Mouse (Mus musculus) liver, postnatal 0 days (tissue): ENCODE results near the gene Cfb. TPM values are rescaled to one million over a fixed set of nuclear protein-coding genes. Genes with fewer than 3 reads are reported as not detected.

ENCODE experiments used
- ATAC-seq: fragments of 200-750 bp; cut with Nextera tagmentation; 2 replicates; pipeline ENCODE4 v1.8.0; 2017; ENCODE audit warnings: mild to moderate bottlenecking, moderate library complexity
- DNase-seq: peaks from one replicate; pipeline ENCODE4 v3.0.0-alpha.2; 2016
- H3K27ac ChIP-seq: fragments of 300-500 bp; sonication (generic); 2 replicates; pipeline ENCODE4 v1.5.1; 2014; ENCODE audit warnings: antibody characterized with exemption, moderate library complexity, mild to moderate bottlenecking, low read depth
- H3K27me3 ChIP-seq: fragments of 300-500 bp; sonication (generic); 2 replicates; pipeline ENCODE4 v1.6.1; 2014; ENCODE audit warnings: low read length, control low read depth, mixed read lengths; ENCODE audit not compliant: insufficient read depth
- H3K36me3 ChIP-seq: fragments of 300-500 bp; sonication (generic); replicated peaks from 2 replicates; pipeline ENCODE4 v1.6.1; 2014; ENCODE audit warnings: mild to moderate bottlenecking, control low read depth, low read length, moderate library complexity, mixed read lengths; ENCODE audit not compliant: insufficient read depth
- H3K4me1 ChIP-seq: fragments of 300-500 bp; sonication (generic); 2 replicates; pipeline ENCODE4 v1.6.1; 2014; ENCODE audit warnings: antibody characterized with exemption, mild to moderate bottlenecking, control low read depth; ENCODE audit not compliant: insufficient read depth
- H3K4me2 ChIP-seq: fragments of 300-500 bp; sonication (generic); 2 replicates; pipeline ENCODE4 v1.6.1; 2014; ENCODE audit warnings: low read depth, mild to moderate bottlenecking, low read length, moderate library complexity, mixed read lengths
- H3K4me3 ChIP-seq: fragments of 300-500 bp; sonication (generic); 2 replicates; pipeline ENCODE4 v1.5.1; 2014; ENCODE audit warnings: low read depth, low read length
- H3K9ac ChIP-seq: fragments of 300-500 bp; sonication (generic); replicated peaks from 2 replicates; pipeline ENCODE4 v1.6.1; 2014; ENCODE audit warnings: mild to moderate bottlenecking, moderate library complexity
- H3K9me3 ChIP-seq: fragments of 300-500 bp; sonication (generic); 2 replicates; pipeline ENCODE4 v1.6.1; 2016; ENCODE audit warnings: mild to moderate bottlenecking, control low read depth, low read length, mixed read lengths
- CTCF ChIP-seq: sonication (generic); IDR thresholded peaks from 2 replicates; pipeline ENCODE4 v1.5.1; 2016; ENCODE audit warnings: antibody characterized with exemption, low read depth
- EP300 ChIP-seq: IDR thresholded peaks from 2 replicates; pipeline ENCODE4 v1.6.1; 2016; ENCODE audit warnings: antibody characterized with exemption, low read depth, mild to moderate bottlenecking
- WGBS: fragments of 180-500 bp; shearing (Covaris S2); extraction: QIAGEN DNeasy Blood & Tissue Kit; methylation state at CpG from one replicate; pipeline ENCODE4 v1.1.7; 2014; ENCODE audit not compliant: insufficient replicate concordance; 5-methylcytosine and 5-hydroxymethylcytosine counted together
- polyA plus RNA-seq: library from polyadenylated mRNA; unstranded; fragments of >200 nt; fragmentation: Nextera tagmentation; extraction: Ambion mirVana; gene quantifications from 2 replicates; pipeline ENCODE4 v1.2.1, GENCODE M21; 2015

Gene Cfb
- polyA plus RNA-seq, 1 experiment from 2014 or later = 847 TPM

DNA sequence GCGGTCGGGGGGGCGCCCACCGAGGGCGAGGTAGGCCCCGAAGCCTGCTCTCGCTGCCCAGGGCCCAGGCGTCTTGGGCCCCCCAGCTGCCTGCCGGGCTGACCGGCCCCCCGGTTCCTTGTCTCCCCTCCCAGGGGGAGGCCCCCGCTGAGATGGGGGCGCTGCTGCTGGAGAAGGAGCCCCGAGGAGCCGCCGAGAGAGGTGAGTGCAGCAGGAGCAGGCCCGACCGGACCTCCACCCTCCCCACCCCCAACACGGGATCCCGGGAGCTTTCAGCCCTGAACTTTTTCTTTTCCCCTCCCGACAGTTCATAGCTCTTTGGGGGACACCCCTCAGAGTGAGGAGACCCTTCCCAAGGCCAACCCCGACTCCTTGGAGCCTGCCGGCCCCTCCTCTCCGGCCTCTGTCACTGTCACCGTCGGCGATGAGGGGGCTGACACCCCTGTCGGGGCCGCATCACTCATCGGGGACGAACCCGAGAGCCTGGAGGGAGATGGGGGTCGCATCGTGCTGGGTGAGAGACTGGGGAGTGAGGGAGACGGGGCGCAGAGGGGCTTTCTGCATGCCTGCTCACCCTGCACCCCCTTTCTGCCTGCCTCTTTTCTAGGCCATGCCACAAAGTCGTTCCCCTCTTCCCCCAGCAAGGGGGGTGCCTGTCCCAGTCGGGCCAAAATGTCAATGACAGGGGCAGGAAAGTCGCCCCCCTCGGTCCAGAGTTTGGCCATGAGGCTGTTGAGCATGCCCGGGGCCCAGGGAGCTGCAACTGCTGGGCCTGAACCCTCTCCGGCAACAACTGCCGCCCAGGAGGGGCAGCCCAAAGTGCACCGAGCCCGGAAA is 37.0 kb upstream of the Cfb start:
- ATAC-seq (no peak; the same call in 1 of the 2 replicates), DNase-seq (peak; percentile 62)
- H3K27ac ChIP-seq = peak overlapping the region; percentile 94
- H3K9ac ChIP-seq = peak overlapping the region; percentile 87
- H3K4me3 ChIP-seq = peak overlapping the region; percentile 90
- TF ChIP-seq EP300 = no peak
- TF ChIP-seq CTCF = no peak
- peaks cover 11% of the 10 kb centered on the region; the same call in 1 of the 2 replicates for H3K36me3 ChIP-seq
- no peaks in the 10 kb centered on the region for H3K9me3 ChIP-seq
- no peaks in the 10 kb centered on the region for H3K27me3 ChIP-seq
- peak overlapping the region; percentile 97 for H3K4me2 ChIP-seq
- H3K4me1 ChIP-seq = peaks cover 24% of the 10 kb centered on the region
- 2% methylated on average over 32 of the region's 45 CpGs for WGBS

DNA sequence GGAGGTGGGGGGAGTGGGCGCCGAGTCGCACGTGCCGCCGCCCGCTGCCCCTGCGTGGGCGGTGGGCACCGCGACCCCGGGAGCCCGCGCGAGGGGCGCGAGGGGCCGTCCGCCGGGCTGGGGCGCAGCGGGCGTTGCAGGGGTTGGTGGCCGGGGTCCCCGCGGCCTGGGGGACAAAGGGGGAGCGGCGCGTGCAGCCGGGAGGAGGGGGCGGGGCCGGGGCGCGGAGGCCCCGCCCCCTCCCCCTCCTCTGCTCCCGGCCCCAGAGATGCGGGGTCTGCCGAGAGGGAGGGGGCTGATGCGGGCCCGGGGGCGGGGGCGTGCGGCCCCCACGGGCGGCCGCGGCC is 36.4 kb upstream of the Cfb start:
- H3K9ac ChIP-seq = peak overlapping the region; percentile 87
- H3K9me3 ChIP-seq = no peaks in the 10 kb centered on the region
- WGBS = 0% methylated on average over 21 of the region's 47 CpGs
- peaks cover 24% of the 10 kb centered on the region for H3K4me1 ChIP-seq
- H3K36me3 ChIP-seq = peaks cover 11% of the 10 kb centered on the region; the same call in 1 of the 2 replicates
- H3K27me3 ChIP-seq = no peaks in the 10 kb centered on the region
- TF ChIP-seq EP300 (no peak), CTCF (no peak)
- DNase-seq = no peak
- no peak for ATAC-seq
- peak overlapping the region; percentile 94 for H3K27ac ChIP-seq
- peak overlapping the region; percentile 97 for H3K4me2 ChIP-seq
- H3K4me3 ChIP-seq = peak overlapping the region; percentile 90

DNA sequence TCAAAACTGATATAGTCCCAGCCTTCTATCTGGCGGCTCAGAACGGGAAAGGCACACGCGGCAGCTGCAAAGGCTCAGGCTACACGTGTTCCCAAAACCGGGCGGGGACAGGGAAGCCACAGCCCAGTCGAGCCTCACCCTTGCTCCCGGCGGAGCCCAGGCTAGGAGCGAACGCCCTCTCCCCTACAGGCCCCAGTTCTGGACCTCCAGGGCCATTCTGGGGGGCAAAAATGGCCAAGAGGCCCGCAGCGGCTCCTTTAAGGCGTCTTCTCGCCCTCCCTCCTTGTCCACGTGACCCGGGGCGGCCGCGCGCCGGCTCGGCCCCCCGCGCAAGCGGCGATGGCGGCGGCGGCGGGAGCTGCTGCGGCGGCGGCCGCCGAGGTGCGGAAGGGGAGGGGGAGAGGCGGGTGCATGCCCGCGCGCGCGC is 35.9 kb upstream of the Cfb start, which contains the start of the genes C2 and Ehmt2:
C2 (minus strand) TSS at position 106 of the 427 bp plus-strand sequence.
Ehmt2 (plus strand) TSS at position 310 of the 427 bp plus-strand sequence.
- Histone ChIP-seq H3K27ac (peak within 1 kb of the TSS; percentile 94), H3K4me1 (peaks cover 26% of the 10 kb centered on the region), H3K9ac (peak within 1 kb of the TSS; percentile 87), H3K9me3 (no peaks in the 10 kb centered on the region), H3K4me3 (peak within 1 kb of the TSS; percentile 90), H3K27me3 (no peaks in the 10 kb centered on the region), H3K4me2 (peak within 1 kb of the TSS; percentile 97), H3K36me3 (peaks cover 6% of the 10 kb centered on the region; the same call in 1 of the 2 replicates)
- peak; percentile 52 for ATAC-seq
- WGBS = under 1% methylated on average over 14 of the region's 44 CpGs
- peak; percentile 83 for DNase-seq
- TF ChIP-seq EP300 (no peak), CTCF (no peak)

DNA sequence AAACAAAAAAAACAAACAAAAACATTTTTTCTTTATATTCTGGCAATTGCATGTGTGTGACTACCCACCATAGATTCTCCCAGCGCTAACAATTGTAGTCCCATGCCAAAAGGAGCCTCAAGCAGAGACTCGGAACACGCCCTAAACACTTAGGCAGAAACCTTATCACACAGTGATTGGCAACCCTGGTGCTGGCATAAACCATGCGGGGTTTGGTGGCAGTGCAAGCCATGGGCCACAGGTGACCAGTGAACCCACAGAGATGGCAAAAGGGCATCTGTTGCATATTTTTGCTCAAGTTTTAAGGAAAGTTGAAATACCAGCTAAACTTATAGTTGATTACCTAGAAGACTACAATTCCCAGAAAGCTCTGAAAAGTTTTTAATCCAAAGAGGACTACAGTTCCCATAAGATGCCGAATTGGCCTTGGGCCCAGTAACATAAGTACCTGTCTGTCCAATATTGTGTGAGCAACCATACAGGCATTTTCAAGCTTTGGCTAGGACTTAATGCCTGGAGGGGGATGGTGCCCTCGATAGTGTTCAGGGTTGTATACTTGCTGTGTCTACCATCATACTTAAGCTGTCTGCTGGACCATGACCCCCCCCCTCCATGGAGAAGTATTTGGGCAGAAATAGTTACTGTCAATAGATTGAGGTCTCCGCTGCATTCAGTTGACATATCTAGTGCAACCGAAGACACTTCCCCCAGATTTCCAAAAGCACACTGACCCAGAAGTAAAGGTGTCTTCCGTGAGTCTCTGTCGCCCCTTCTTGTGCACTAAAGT is 35.2 kb upstream of the Cfb start:
- ATAC-seq (no peak), DNase-seq (no peak)
- Histone ChIP-seq H3K36me3 (peaks cover under 1% of the 10 kb centered on the region; the same call in 1 of the 2 replicates), H3K27me3 (no peaks in the 10 kb centered on the region), H3K4me1 (peaks cover 28% of the 10 kb centered on the region), H3K4me2 (peak overlapping the region; percentile 97), H3K4me3 (peak overlapping the region; percentile 90), H3K27ac (peak overlapping the region; percentile 94), H3K9me3 (no peaks in the 10 kb centered on the region), H3K9ac (peak overlapping the region; percentile 87)
- TF ChIP-seq EP300 (no peak), CTCF (no peak)
- WGBS = 12% methylated on average over 10 of the region's 10 CpGs

DNA sequence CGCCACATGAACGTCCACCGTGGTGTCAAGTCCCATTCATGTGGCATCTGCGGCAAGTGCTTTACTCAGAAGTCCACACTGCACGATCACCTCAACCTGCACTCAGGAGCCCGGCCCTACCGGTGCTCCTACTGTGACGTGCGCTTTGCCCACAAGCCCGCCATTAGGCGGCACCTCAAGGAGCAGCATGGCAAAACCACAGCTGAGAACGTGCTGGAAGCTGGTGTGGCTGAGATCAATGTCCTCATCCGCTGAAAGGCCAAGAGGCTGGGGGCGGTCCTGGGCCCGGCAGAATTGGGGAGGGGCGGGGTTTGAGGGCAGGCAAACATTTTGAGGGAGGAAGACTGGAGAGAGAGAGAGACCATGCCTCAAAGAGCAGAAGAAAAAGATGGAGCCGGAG is 34.0 kb upstream of the Cfb start:
- no peak overlapping the region for H3K27ac ChIP-seq
- peaks cover 28% of the 10 kb centered on the region for H3K4me1 ChIP-seq
- no peaks in the 10 kb centered on the region; the same call in 1 of the 2 replicates for H3K9me3 ChIP-seq
- WGBS = 72% methylated on average over 17 of the region's 17 CpGs
- no peak for ATAC-seq
- no peak overlapping the region for H3K4me2 ChIP-seq
- H3K4me3 ChIP-seq = no peak overlapping the region
- H3K9ac ChIP-seq = no peak overlapping the region
- no peak for DNase-seq
- no peaks in the 10 kb centered on the region for H3K27me3 ChIP-seq
- no peaks in the 10 kb centered on the region for H3K36me3 ChIP-seq
- TF ChIP-seq EP300 (no peak), CTCF (no peak)

DNA sequence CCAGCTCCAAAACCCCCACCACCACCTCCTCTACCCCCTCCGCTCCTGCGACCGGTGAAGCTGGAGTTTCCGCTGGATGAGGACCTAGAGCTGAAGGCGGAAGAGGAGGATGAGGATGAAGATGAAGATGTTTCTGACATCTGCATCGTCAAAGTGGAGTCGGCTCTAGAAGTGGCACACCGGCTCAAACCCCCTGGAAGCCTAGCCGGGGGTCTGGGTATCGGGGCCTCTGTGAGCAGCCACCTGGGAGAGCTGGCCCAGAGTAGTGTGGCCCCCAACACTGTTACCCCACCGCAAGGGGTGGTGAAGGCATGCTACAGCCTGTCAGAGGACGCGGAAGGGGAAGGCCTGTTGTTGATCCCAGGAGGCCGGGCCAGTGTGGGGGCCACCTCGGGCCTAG is 33.4 kb upstream of the Cfb start:
- no peaks in the 10 kb centered on the region for H3K36me3 ChIP-seq
- no peaks in the 10 kb centered on the region; the same call in 1 of the 2 replicates for H3K9me3 ChIP-seq
- WGBS = 92% methylated on average over 15 of the region's 15 CpGs
- DNase-seq (no peak), ATAC-seq (no peak)
- peaks cover 28% of the 10 kb centered on the region for H3K4me1 ChIP-seq
- H3K27me3 ChIP-seq = no peaks in the 10 kb centered on the region
- no peak overlapping the region for H3K27ac ChIP-seq
- no peak overlapping the region for H3K4me3 ChIP-seq
- 0 out of 2 replicates have a peak overlapping the region, but pooled peaks have one; percentile 98 for H3K4me2 ChIP-seq
- no peak overlapping the region for H3K9ac ChIP-seq
- no peak for TF ChIP-seq EP300
- TF ChIP-seq CTCF = no peak
